Mouse (Mus musculus): ENCODE results near the gene Vsnl1.

GRCm38 (mm10) chr12:11364870-11365269 lies 71.5 kb downstream of the Vsnl1 start:
- TF ChIP-seq CTCF (IDR thresholded peaks at IDR 0.05) (no peak), EP300 (IDR thresholded peaks at IDR 0.05; ENCODE audit: insufficient read depth, low read depth, low read length) (no peak)

Data from heart, adult 2 months (tissue).